Mouse (Mus musculus): ENCODE results near the gene Olfr344. TPM values are rescaled to one million over a fixed set of nuclear protein-coding genes. Genes with fewer than 3 reads are reported as not detected.

Olfr344 gene
- total RNA-seq (2021): not detected
- long read RNA-seq, experiment 1: 0 reads
- long read RNA-seq, experiment 2: 0 reads

GRCm38 (mm10) chr2:36566362-36566761 is at the start of gene Olfr344:
TSS of gene Olfr344 (plus strand) at chr2:36566662.
- no peak for DNase-seq (ENCODE audit: low spot score in 2 of 2)

- no peak for DNase-seq (ENCODE audit: low spot score in 2 of 2)
These were observed 41.8 kb upstream of the Olfr344 start, which contains the start of gene Olfr342 for GRCm38 (mm10) chr2:36524698-36525097. TSS of gene Olfr342 (plus strand) at chr2:36524998.

- peak; percentile 1 to 2 for DNase-seq (ENCODE audit: low spot score in 2 of 2)
These were observed 1.3 kb upstream of the Olfr344 start for GRCm38 (mm10) chr2:36565156-36565555.

- peak; percentile 1 to 10 for DNase-seq (ENCODE audit: low spot score in 2 of 2)
These were observed 560 bp downstream of the Olfr344 start for GRCm38 (mm10) chr2:36567022-36567421.

GRCm38 (mm10) chr2:36567845-36568244 is 1.4 kb downstream of the Olfr344 start:
- no peak for DNase-seq (ENCODE audit: low spot score in 2 of 2)

Other genes starting within 250 kb of the Olfr344 start
- not detected for gene Olfr338, start 193.1 kb upstream of the Olfr344 start, total RNA-seq (2021)
- gene Olfr339, start 147.7 kb upstream of the Olfr344 start, total RNA-seq (2021): not detected
- not detected for gene Olfr340, start 114.1 kb upstream of the Olfr344 start, total RNA-seq (2021)
- gene Olfr341, start 84.2 kb upstream of the Olfr344 start, total RNA-seq (2021): not detected
- not detected for gene Olfr342, start 41.7 kb upstream of the Olfr344 start, total RNA-seq (2021)
- gene Olfr345, start 73.4 kb downstream of the Olfr344 start, total RNA-seq (2021): not detected
- gene Olfr346, start 119.1 kb downstream of the Olfr344 start, total RNA-seq (2021): not detected
- not detected for gene Olfr347, start 165.2 kb downstream of the Olfr344 start, total RNA-seq (2021)
- gene Olfr348, start 217.6 kb downstream of the Olfr344 start, total RNA-seq (2021): not detected
- not detected for gene Olfr50, start 223.9 kb downstream of the Olfr344 start, total RNA-seq (2021)